20 mouse cellular contexts compared by ENCODE assay signal in genomic region chr16:34058611-34059010, GRCm38 (mm10).
DNase-seq lines count a peak whose midpoint lies in the region; ATAC-seq and TF ChIP-seq lines count a peak whose summit lies in the region.
"Had no signal": no experiment of that assay in that cellular context is flagged by ENCODE, and none has a peak within 500 bp of the region (broad histone marks: within the 10 kb centered on the region; RNA-seq: fewer than 3 reads in every experiment).

No protein-coding gene starts in this region.

- H3K79me2 ChIP-seq in heart, adult 2 months (replicated peaks; ENCODE audit: control insufficient read depth, insufficient read depth, low read length) = no peaks in the 10 kb centered on the region
- no peaks in the 10 kb centered on the region for H3K79me2 ChIP-seq in MEL (ENCODE audit: control insufficient read depth, insufficient read depth, low read length, poor library complexity)

- intact Hi-C loops in heart, adult 2 months (cut with DNase I) = no loop called here
- intact Hi-C loops in left cerebral cortex, postnatal 25 days (cut with DNase I) = no loop called here

- peaks cover 24% of the 10 kb centered on the region for H3K36me3 ChIP-seq in heart, embryonic 14.5 days (ENCODE audit: control insufficient read depth, insufficient read depth, low read length)
- peaks cover 2% of the 10 kb centered on the region; the same call in 1 of the 2 replicates for H3K36me3 ChIP-seq in heart, adult 2 months (ENCODE audit: control insufficient read depth, insufficient read depth, low read length)
- peaks cover 3% of the 10 kb centered on the region; the same call in 1 of the 2 replicates for H3K36me3 ChIP-seq in liver, embryonic 11.5 days (ENCODE audit: control insufficient read depth, insufficient read depth, low read length)
- peaks cover 0 to 20% of the 10 kb centered on the region in 2 experiments; a peak in 2 of 4 replicates for H3K36me3 ChIP-seq in MEL (ENCODE audit: control insufficient read depth in 1 of 2, insufficient read depth in 2 of 2, low read length in 2 of 2)
- no peaks in the 10 kb centered on the region for H3K36me3 ChIP-seq in embryonic facial prominence, embryonic 12.5 days

- no peak for DNase-seq in heart, adult 2 months
- no peak for DNase-seq in liver, embryonic 11.5 days (ENCODE audit: low spot score)
- no peak for DNase-seq in liver
- no peak for DNase-seq in MEL (ENCODE audit: low read depth, low spot score)
- no peak for DNase-seq in left cerebral cortex, postnatal 25 days (ENCODE audit: low spot score in 2 of 2)
- no peak for DNase-seq in thymus, postnatal 36 days
- DNase-seq: cerebellum, adult 9-11 months; kidney, postnatal 10 days; left cerebral cortex, postnatal 4 days; retina, postnatal 1 day; right cerebral cortex, postnatal 4 days; thymus, postnatal 4 days had no signal

- ATAC-seq in heart, embryonic 14.5 days (ENCODE audit: insufficient number of reproducible peaks, insufficient read depth, low FRiP score, low read depth) = no peak
- ATAC-seq in liver, embryonic 11.5 days (replicated peaks; ENCODE audit: low FRiP score) = no peak
- ATAC-seq in embryonic facial prominence, embryonic 12.5 days (ENCODE audit: insufficient number of reproducible peaks, insufficient read depth, low FRiP score, low TSS enrichment) = no peak
- ATAC-seq: forebrain, embryonic 16.5 days; hindbrain, postnatal 0 days; midbrain, embryonic 13.5 days had no signal

- no peaks in the 10 kb centered on the region for H3K9me3 ChIP-seq in heart, embryonic 14.5 days (ENCODE audit: control insufficient read depth, low read length)
- no peaks in the 10 kb centered on the region for H3K9me3 ChIP-seq in liver, embryonic 11.5 days (ENCODE audit: control insufficient read depth, low read length)
- H3K9me3 ChIP-seq in MEL (replicated peaks; ENCODE audit: insufficient read depth, low read length) = no peaks in the 10 kb centered on the region
- no peaks in the 10 kb centered on the region for H3K9me3 ChIP-seq in embryonic facial prominence, embryonic 12.5 days
- H3K9me3 ChIP-seq: midbrain, embryonic 13.5 days had no signal

- TF ChIP-seq RAD21 in MEL (IDR thresholded peaks at IDR 0.05; ENCODE audit: low read depth, low read length) = no peak

- no peak overlapping the region for H3K4me2 ChIP-seq in heart, embryonic 14.5 days (ENCODE audit: low read length)
- H3K4me2 ChIP-seq in liver, embryonic 11.5 days = no peak overlapping the region
- H3K4me2 ChIP-seq in embryonic facial prominence, embryonic 12.5 days (replicated peaks) = no peak overlapping the region
- H3K4me2 ChIP-seq: midbrain, embryonic 13.5 days had no signal

- H3K4me3 ChIP-seq in heart, embryonic 14.5 days (ENCODE audit: control insufficient read depth in 1 of 2, insufficient read depth in 1 of 2, low read depth in 1 of 2, low read length in 2 of 2) = no peak overlapping the region
- no peak overlapping the region for H3K4me3 ChIP-seq in heart, adult 2 months
- no peak overlapping the region for H3K4me3 ChIP-seq in liver, embryonic 11.5 days (ENCODE audit: low read depth, low read length)
- H3K4me3 ChIP-seq in MEL (ENCODE audit: control insufficient read depth in 1 of 2, insufficient read depth in 1 of 2, low read depth in 2 of 2, low read length in 2 of 2) = no peak overlapping the region
- H3K4me3 ChIP-seq in embryonic facial prominence, embryonic 12.5 days = no peak overlapping the region
- H3K4me3 ChIP-seq: erythroblast, embryonic 14.5 days; layer of hippocampus, adult 2 months; midbrain, embryonic 13.5 days had no signal

- no peak for TF ChIP-seq EP300 in heart, adult 2 months (IDR thresholded peaks at IDR 0.05; ENCODE audit: insufficient read depth, low read depth, low read length)
- peak in 1 of 2 experiments; percentile 6; a peak in 1 of 4 replicates for TF ChIP-seq EP300 in MEL (IDR thresholded peaks at IDR 0.05; ENCODE audit: low read depth in 1 of 2, low read length in 2 of 2)

- WGBS in heart, embryonic 14.5 days = 51% methylated on average over 3 of the region's 3 CpGs
- whole genome bisulfite sequencing in heart, adult 2 months = 78% methylated on average over 3 of the region's 3 CpGs
- 38% methylated on average over 3 of the region's 3 CpGs for WGBS in liver, embryonic 11.5 days
- 51% methylated on average over 3 of the region's 3 CpGs for WGBS in embryonic facial prominence, embryonic 12.5 days

- no peak for TF ChIP-seq CTCF in heart, adult 2 months (IDR thresholded peaks at IDR 0.05)
- TF ChIP-seq CTCF in MEL (IDR thresholded peaks at IDR 0.05 in 2 of 3, conservative IDR thresholded peaks at IDR 0.05 in 1 of 3; ENCODE audit: control insufficient read depth in 1 of 3, insufficient read depth in 1 of 3, low read depth in 2 of 3, low read length in 3 of 3, poor library complexity in 1 of 3, severe bottlenecking in 1 of 3) = no peak

- H3K4me1 ChIP-seq in heart, embryonic 14.5 days (ENCODE audit: control insufficient read depth in 2 of 2, insufficient read depth in 2 of 2, low read length in 2 of 2) = peaks cover 17 to 38% of the 10 kb centered on the region in 2 experiments
- H3K4me1 ChIP-seq in heart, adult 2 months (ENCODE audit: control insufficient read depth, insufficient read depth, low read length) = peaks cover 4% of the 10 kb centered on the region
- peaks cover 34% of the 10 kb centered on the region for H3K4me1 ChIP-seq in liver, embryonic 11.5 days (replicated peaks; ENCODE audit: control insufficient read depth, insufficient read depth, low read length)
- peaks cover 15 to 31% of the 10 kb centered on the region in 2 experiments for H3K4me1 ChIP-seq in MEL (ENCODE audit: control insufficient read depth in 1 of 2, insufficient read depth in 2 of 2, low read length in 2 of 2)
- H3K4me1 ChIP-seq in embryonic facial prominence, embryonic 12.5 days = peaks cover 10% of the 10 kb centered on the region

- peak overlapping the region; percentile 7 to 37; a peak in 2 of 4 replicates for H3K27ac ChIP-seq in heart, embryonic 14.5 days (replicated peaks in 1 of 2; ENCODE audit: control insufficient read depth in 1 of 2, insufficient read depth in 1 of 2, low read depth in 2 of 2, low read length in 2 of 2)
- H3K27ac ChIP-seq in heart, adult 2 months = no peak overlapping the region
- H3K27ac ChIP-seq in liver, embryonic 11.5 days (ENCODE audit: low read depth, low read length) = peak overlapping the region; percentile 63
- no peak overlapping the region for H3K27ac ChIP-seq in MEL (ENCODE audit: control insufficient read depth, low read depth, low read length)
- H3K27ac ChIP-seq in embryonic facial prominence, embryonic 12.5 days = peak overlapping the region; percentile 19; the same call in 1 of the 2 replicates
- H3K27ac ChIP-seq: hindbrain, postnatal 0 days; layer of hippocampus, adult 2 months; macrophage; midbrain, embryonic 13.5 days had no signal

- H3K9ac ChIP-seq in heart, embryonic 14.5 days (ENCODE audit: low read length) = no peak overlapping the region
- H3K9ac ChIP-seq in heart, adult 2 months (ENCODE audit: low read depth, low read length) = no peak overlapping the region
- H3K9ac ChIP-seq in liver, embryonic 11.5 days (ENCODE audit: low read depth, low read length) = no peak overlapping the region
- H3K9ac ChIP-seq in MEL (ENCODE audit: control insufficient read depth, low read depth, low read length, poor library complexity, severe bottlenecking) = no peak overlapping the region
- no peak overlapping the region for H3K9ac ChIP-seq in embryonic facial prominence, embryonic 12.5 days
- H3K9ac ChIP-seq: midbrain, embryonic 13.5 days had no signal

- TF ChIP-seq POLR2A in heart, adult 2 months (IDR thresholded peaks at IDR 0.05; ENCODE audit: insufficient read depth, low read depth, low read length) = no peak
- no peak for TF ChIP-seq POLR2A in MEL (IDR thresholded peaks at IDR 0.05; ENCODE audit: control insufficient read depth in 1 of 2, insufficient read depth in 1 of 2, low read depth in 1 of 2, low read length in 2 of 2, poor library complexity in 1 of 2)

- no peaks in the 10 kb centered on the region for H3K27me3 ChIP-seq in heart, embryonic 14.5 days (ENCODE audit: control insufficient read depth, insufficient read depth, low read length)
- no peaks in the 10 kb centered on the region for H3K27me3 ChIP-seq in heart, adult 2 months (ENCODE audit: control insufficient read depth, insufficient read depth, low read length)
- no peaks in the 10 kb centered on the region for H3K27me3 ChIP-seq in liver, embryonic 11.5 days (replicated peaks; ENCODE audit: control insufficient read depth, insufficient read depth, low read length)
- no peaks in the 10 kb centered on the region for H3K27me3 ChIP-seq in MEL (ENCODE audit: control insufficient read depth in 1 of 2, insufficient read depth in 2 of 2, low read length in 2 of 2)
- no peaks in the 10 kb centered on the region for H3K27me3 ChIP-seq in embryonic facial prominence, embryonic 12.5 days
- H3K27me3 ChIP-seq: midbrain, embryonic 13.5 days had no signal

TF ChIP-seq in MEL, 35 proteins besides CTCF, POLR2A, EP300 and RAD21:
- TF ChIP-seq POLR2AphosphoS5 (IDR thresholded peaks at IDR 0.05; ENCODE audit: borderline replicate concordance, low read depth, low read length) (no peak), ZMIZ1 (IDR thresholded peaks at IDR 0.05; ENCODE audit: low read depth, low read length) (no peak), ZC3H11A (IDR thresholded peaks at IDR 0.05; ENCODE audit: low read depth, low read length) (no peak), NELFE (IDR thresholded peaks at IDR 0.05; ENCODE audit: low read depth, low read length) (no peak), KAT2A (conservative IDR thresholded peaks at IDR 0.05; ENCODE audit: low read depth, low read length) (no peak), USF2 (IDR thresholded peaks at IDR 0.05; ENCODE audit: borderline replicate concordance in 1 of 2, insufficient read depth in 1 of 2, low read depth in 1 of 2, low read length in 2 of 2) (no peak), GABPA (IDR thresholded peaks at IDR 0.05; ENCODE audit: low read depth, low read length) (no peak), MYC (IDR thresholded peaks at IDR 0.05; ENCODE audit: low read depth, low read length) (no peak), NRF1 (IDR thresholded peaks at IDR 0.05; ENCODE audit: insufficient read depth, low read depth, low read length, poor library complexity, severe bottlenecking) (no peak), TCF12 (IDR thresholded peaks at IDR 0.05; ENCODE audit: low read depth, low read length) (peak; percentile 21; the same call in 1 of the 2 replicates), E2F4 (IDR thresholded peaks at IDR 0.05; ENCODE audit: borderline replicate concordance, low read depth, low read length) (no peak), MAX (IDR thresholded peaks at IDR 0.05; ENCODE audit: low read length) (no peak), GATA1 (IDR thresholded peaks at IDR 0.05; ENCODE audit: low read depth, low read length) (peak; percentile 58), ETS1 (IDR thresholded peaks at IDR 0.05; ENCODE audit: low read depth, low read length) (0 out of 2 replicates have a peak, but pooled peaks have one; percentile 13)

Comparison
In these comparisons a context has a peak if more than half of its experiments do, and no peak if none do; other contexts are left out.
1. H3K27ac ChIP-seq: peak in heart, embryonic 14.5 days (2 of 2), liver, embryonic 11.5 days (single experiment) and embryonic facial prominence, embryonic 12.5 days (single experiment); none in heart, adult 2 months (single experiment) and MEL (single experiment).